ENCODE assay signal across 8 mouse cellular contexts in the genomic region with DNA sequence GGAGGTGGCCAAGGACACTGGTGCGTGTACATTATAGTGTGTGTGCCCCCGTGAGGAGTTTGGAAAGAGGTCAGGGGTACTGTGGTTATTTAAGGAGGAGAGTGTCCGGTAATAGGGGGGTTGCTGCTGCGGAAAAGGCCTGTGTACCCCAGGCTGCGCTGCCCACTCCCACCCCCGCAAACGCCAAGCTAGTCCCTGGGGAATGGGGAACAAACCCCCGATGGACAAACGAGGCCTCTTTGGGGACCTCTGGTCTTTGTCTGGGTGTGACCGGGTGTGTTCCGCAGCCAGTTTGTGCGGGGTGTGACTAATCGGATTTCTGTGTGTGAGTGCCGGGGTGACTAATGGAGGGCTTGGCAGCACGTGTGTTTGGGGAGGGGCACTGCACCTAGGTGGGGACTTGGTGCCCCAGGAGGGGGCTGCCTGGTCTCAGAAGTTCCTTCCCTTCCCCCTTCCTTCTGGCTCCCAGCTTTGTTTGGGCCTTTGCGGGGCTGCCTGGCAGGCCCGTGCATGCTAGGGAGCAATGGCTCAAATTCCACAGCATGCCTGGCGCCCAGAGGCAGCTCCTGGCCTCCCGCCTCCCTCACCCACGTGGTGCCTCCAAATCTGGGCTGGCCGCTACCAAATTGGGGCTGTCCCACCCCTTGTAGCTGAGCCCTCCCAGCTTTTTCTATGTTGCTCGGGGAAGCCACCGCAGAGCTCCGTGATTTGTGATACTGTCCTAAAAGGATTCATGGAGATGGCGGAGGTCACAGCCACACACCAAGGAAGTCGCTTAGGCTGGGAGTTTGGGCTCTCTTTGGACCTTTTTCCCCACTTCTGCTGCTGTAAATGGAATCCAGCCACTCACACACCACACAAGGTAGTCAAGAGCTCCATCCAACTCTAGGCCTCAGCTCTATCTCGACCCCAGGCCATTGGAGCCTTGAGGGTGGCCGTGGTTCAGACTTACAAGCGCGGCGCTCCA. TPM values are rescaled to one million over a fixed set of nuclear protein-coding genes. Genes with fewer than 3 reads are reported as not detected.
DNase-seq lines count a peak whose midpoint lies in the region; ATAC-seq and TF ChIP-seq lines count a peak whose summit lies in the region.

No protein-coding gene starts in this region.

- DNase-seq in NIH3T3 (ENCODE audit: low read depth) = peak; percentile 97
- peak; percentile 71 to 77 for DNase-seq in cerebellum, postnatal 10 days
- DNase-seq in frontal cortex, postnatal 14 days (ENCODE audit: low spot score in 2 of 2) = peak; percentile 57 to 67
- peak; percentile 79 for DNase-seq in hindbrain, embryonic 11.5 days (ENCODE audit: low spot score)
- DNase-seq in layer of hippocampus, postnatal 10 days (ENCODE audit: low spot score in 2 of 2) = peak; percentile 77 to 82
- DNase-seq in lung, postnatal 0 days (ENCODE audit: low spot score) = peak; percentile 91
- DNase-seq in retina, embryonic 14.5 days (ENCODE audit: low spot score) = peak; percentile 79
- no peak for DNase-seq in natural killer cell, adult 2 months (ENCODE audit: low spot score in 2 of 2)

- 5% methylated on average over 31 of the region's 31 CpGs for WGBS in hindbrain, embryonic 11.5 days
- 13% methylated on average over 28 of the region's 31 CpGs for WGBS in lung, postnatal 0 days

- no peaks in the 10 kb centered on the region for H3K9me3 ChIP-seq in hindbrain, embryonic 11.5 days (ENCODE audit: control insufficient read depth, low read length)
- H3K9me3 ChIP-seq in lung, postnatal 0 days (ENCODE audit: low read length) = no peaks in the 10 kb centered on the region

- peak overlapping the region; percentile 99 for H3K9ac ChIP-seq in hindbrain, embryonic 11.5 days (ENCODE audit: low read depth, low read length)
- H3K9ac ChIP-seq in lung, postnatal 0 days (replicated peaks; ENCODE audit: low read depth) = peak overlapping the region; percentile 98

- no peak for TF ChIP-seq CTCF in lung, postnatal 0 days (IDR thresholded peaks at IDR 0.05)

- H3K4me1 ChIP-seq in hindbrain, embryonic 11.5 days (replicated peaks; ENCODE audit: control insufficient read depth, insufficient read depth, low read length) = peaks cover 17% of the 10 kb centered on the region
- peaks cover 3% of the 10 kb centered on the region; the same call in 1 of the 2 replicates for H3K4me1 ChIP-seq in lung, postnatal 0 days (ENCODE audit: insufficient read depth, low read depth, low read length)

- peak; percentile 12; the same call in 1 of the 2 replicates for TF ChIP-seq EP300 in lung, postnatal 0 days (IDR thresholded peaks at IDR 0.05)

- peak overlapping the region; percentile 100 for H3K27ac ChIP-seq in hindbrain, embryonic 11.5 days (ENCODE audit: low read depth, low read length)
- peak overlapping the region; percentile 100 for H3K27ac ChIP-seq in lung, postnatal 0 days (ENCODE audit: low read length)

- ATAC-seq in hindbrain, embryonic 11.5 days (ENCODE audit: low FRiP score) = peak; percentile 48
- ATAC-seq in lung, postnatal 0 days = peak; percentile 50

- H3K27me3 ChIP-seq in hindbrain, embryonic 11.5 days (ENCODE audit: control insufficient read depth, insufficient read depth, low read length) = no peaks in the 10 kb centered on the region
- no peaks in the 10 kb centered on the region for H3K27me3 ChIP-seq in lung, postnatal 0 days (replicated peaks; ENCODE audit: insufficient read depth, low read length)

- H3K4me3 ChIP-seq in hindbrain, embryonic 11.5 days (ENCODE audit: low read depth, low read length) = peak overlapping the region; percentile 99
- peak overlapping the region; percentile 96 for H3K4me3 ChIP-seq in lung, postnatal 0 days (ENCODE audit: low read depth, low read length)

- no peaks in the 10 kb centered on the region for H3K36me3 ChIP-seq in hindbrain, embryonic 11.5 days (ENCODE audit: control insufficient read depth, insufficient read depth, low read length)
- no peaks in the 10 kb centered on the region for H3K36me3 ChIP-seq in lung, postnatal 0 days (ENCODE audit: insufficient read depth, low read length)

- peak overlapping the region; percentile 93 for H3K4me2 ChIP-seq in hindbrain, embryonic 11.5 days (replicated peaks; ENCODE audit: low read depth, low read length)
- peak overlapping the region; percentile 88 for H3K4me2 ChIP-seq in lung, postnatal 0 days (replicated peaks; ENCODE audit: low read depth, low read length)

RNA-seq across cellular contexts. Expression of gene Tnrc18, which starts 5.9 kb away (rescaled TPM):
- 30.7 and 44.0 TPM in 2 replicates for polyA plus RNA-seq in hindbrain, embryonic 11.5 days (2014; fragmentation: Nextera tagmentation; extraction: Ambion mirVana)
- total RNA-seq in layer of hippocampus, postnatal 10 days (2021) = 100 to 1,000 TPM; 197 to 220 TPM
- 16.6 and 24.9 TPM in 2 replicates for polyA plus RNA-seq in lung, postnatal 0 days (2015; fragmentation: Nextera tagmentation; extraction: Ambion mirVana)

Comparison
In these comparisons a context has a peak if more than half of its experiments do, and no peak if none do; other contexts are left out.
1. DNase-seq: peak in NIH3T3 (single experiment), cerebellum, postnatal 10 days (2 of 2), frontal cortex, postnatal 14 days (2 of 2), hindbrain, embryonic 11.5 days (single experiment), layer of hippocampus, postnatal 10 days (2 of 2), lung, postnatal 0 days (single experiment) and retina, embryonic 14.5 days (single experiment); none in natural killer cell, adult 2 months (0 of 2).